Mouse (Mus musculus): ENCODE measurements around the gene Rgs17.

- no peak for TF ChIP-seq CTCF (IDR thresholded peaks at IDR 0.05; ENCODE audit: low read depth)
- no peak for TF ChIP-seq EP300 (IDR thresholded peaks at IDR 0.05; ENCODE audit: low read depth)
Observed at GRCm38 (mm10) chr10:5805243-5805730, 116.9 kb downstream of the Rgs17 start, which contains the start of gene Fbxo5.

Measured in heart, postnatal 0 days (tissue).